Mouse (Mus musculus) CH12.LX (cell line): ENCODE results near the gene Trim43b. TPM values are rescaled to one million over a fixed set of nuclear protein-coding genes. Genes with fewer than 3 reads are reported as not detected.
"Not testable (repeated sequence)": the region's sequence is repeated elsewhere in the genome, so short reads cannot be mapped to it uniquely, and the experiment has no call there.

Experiments used
- DNase-seq: peaks from one replicate; pipeline ENCODE4 v3.0.0-alpha.2; 2013; ENCODE audit errors: extremely low read depth
- H3K27ac ChIP-seq: 2 replicates; pipeline ENCODE4 v1.5.1; 2012; ENCODE audit warnings: low read depth, mild to moderate bottlenecking, control low read depth, moderate library complexity; ENCODE audit not compliant: insufficient read depth
- H3K27me3 ChIP-seq: replicated peaks from 2 replicates; pipeline ENCODE3; 2012; ENCODE audit warnings: inconsistent platforms
- H3K36me3 ChIP-seq, 2 experiments: replicated peaks in 1 of 2; 2 replicates each; pipeline versions ENCODE3 to v1.6.1; 2012; ENCODE audit warnings: inconsistent platforms in 1 of 2, low read length in 1 of 2, mild to moderate bottlenecking in 1 of 2, mixed read lengths in 1 of 2, moderate library complexity in 1 of 2; ENCODE audit not compliant: control insufficient read depth in 1 of 2, insufficient read depth in 1 of 2
- H3K4me1 ChIP-seq, 2 experiments: 2 replicates each; pipeline ENCODE4 v1.6.1; 2012; ENCODE audit warnings: inconsistent platforms in 1 of 2, moderate library complexity in 1 of 2; ENCODE audit not compliant: insufficient read depth in 2 of 2, control insufficient read depth in 1 of 2
- H3K4me2 ChIP-seq: 2 replicates; pipeline ENCODE4 v1.6.1; 2012; ENCODE audit warnings: low read depth, mild to moderate bottlenecking, control low read depth; ENCODE audit not compliant: poor library complexity, insufficient read depth, severe bottlenecking
- H3K4me3 ChIP-seq, 3 experiments: fragments of 150-350 bp in 1 of 3; sonication (generic) in 1 of 3; replicated peaks in 1 of 3; 2 replicates each; pipeline versions ENCODE3 to v1.5.1; 2011 to 2012; ENCODE audit warnings: low read depth in 2 of 3, low read length in 2 of 3, mild to moderate bottlenecking in 2 of 3, moderate library complexity in 2 of 3, control low read depth in 1 of 3, improper control_type of control experiment in 1 of 3, inconsistent platforms in 1 of 3, mixed read lengths in 1 of 3; ENCODE audit not compliant: poor library complexity in 1 of 3
- H3K79me2 ChIP-seq: replicated peaks from 2 replicates; pipeline ENCODE4 v1.6.1; 2012; ENCODE audit warnings: mild to moderate bottlenecking, moderate library complexity; ENCODE audit not compliant: control insufficient read depth, poor library complexity, insufficient read depth, severe bottlenecking; ENCODE audit errors: extremely low read depth
- H3K9ac ChIP-seq: 2 replicates; pipeline ENCODE4 v1.6.1; 2012; ENCODE audit warnings: low read depth, mild to moderate bottlenecking, control low read depth, moderate library complexity; ENCODE audit not compliant: insufficient read depth
- H3K9me3 ChIP-seq: replicated peaks from 2 replicates; pipeline ENCODE3; 2012; ENCODE audit warnings: low read length, inconsistent platforms, mixed read lengths
- dilution Hi-C: fragments of 300-500 bp; cut with MboI; formaldehyde crosslinking; loops from 2 replicates; pipeline ENCODE4 v1.14.3; 2020; ENCODE audit warnings: low sequenced_read_pairs; ENCODE audit not compliant: extremely low pct_unique_long_range_greater_than_20kb, extremely low pct_ligation_motif_present
- in situ Hi-C: fragments of 300-500 bp; cut with MboI; formaldehyde crosslinking; loops from 3 replicates; pipeline ENCODE4 v1.14.3; 2019; ENCODE audit warnings: low sequenced_read_pairs, low pct_ligation_motif_present, low pct_unique_long_range_greater_than_20kb, mixed read lengths
- polyA plus RNA-seq: library from polyadenylated mRNA; unstranded; fragments of >175 nt; gene quantifications from 2 replicates; pipeline ENCODE4 v1.2.1, GENCODE M21; 2012; ENCODE audit warnings: low read depth; ENCODE audit not compliant: insufficient read length
- total RNA-seq, 2 experiments: library from RNA; depleted of rRNA; stranded (reverse); fragments of 300-350 nt in 1 of 2; fragments of >200 nt in 1 of 2; gene quantifications; 2 replicates each; pipeline ENCODE4 v1.2.3; 2012 to 2014

Trim43b gene
- total RNA-seq (2012; rRNA removed) (0.29 and 0.42 TPM in 2 replicates), total RNA-seq (2014; rRNA removed) (0.82 and 1.5 TPM in 2 replicates), polyA plus RNA-seq (not detected in 2 replicates)

DNA sequence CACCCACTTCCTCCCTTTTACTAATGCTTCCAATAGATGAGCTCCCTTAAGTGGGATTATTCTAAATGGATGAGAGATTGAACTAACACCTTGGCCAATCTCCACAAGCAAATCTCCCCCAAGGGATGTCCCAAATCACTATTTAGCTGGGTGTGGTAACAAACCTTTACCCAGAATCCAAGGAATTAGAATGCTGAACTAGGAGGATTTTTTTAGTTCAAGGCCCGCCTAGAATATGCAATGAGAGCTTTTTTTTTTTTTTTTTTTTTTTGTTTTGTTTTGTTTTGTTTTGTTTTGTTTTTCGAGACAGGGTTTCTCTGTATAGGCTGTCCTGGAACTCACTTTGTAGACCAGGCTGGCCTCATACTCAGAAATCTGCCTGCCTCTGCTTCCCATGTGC, at the start of gene Trim43b:
Gene Trim43b, minus strand, starts transcription at position 101 of the 400 bp plus-strand sequence.
- H3K4me2 ChIP-seq, in situ Hi-C loops, H3K4me3 ChIP-seq, H3K27ac ChIP-seq, H3K79me2 ChIP-seq, dilution Hi-C loops, H3K27me3 ChIP-seq, H3K9ac ChIP-seq, DNase-seq, H3K4me1 ChIP-seq, H3K36me3 ChIP-seq, H3K9me3 ChIP-seq: not testable (repeated sequence)

DNA sequence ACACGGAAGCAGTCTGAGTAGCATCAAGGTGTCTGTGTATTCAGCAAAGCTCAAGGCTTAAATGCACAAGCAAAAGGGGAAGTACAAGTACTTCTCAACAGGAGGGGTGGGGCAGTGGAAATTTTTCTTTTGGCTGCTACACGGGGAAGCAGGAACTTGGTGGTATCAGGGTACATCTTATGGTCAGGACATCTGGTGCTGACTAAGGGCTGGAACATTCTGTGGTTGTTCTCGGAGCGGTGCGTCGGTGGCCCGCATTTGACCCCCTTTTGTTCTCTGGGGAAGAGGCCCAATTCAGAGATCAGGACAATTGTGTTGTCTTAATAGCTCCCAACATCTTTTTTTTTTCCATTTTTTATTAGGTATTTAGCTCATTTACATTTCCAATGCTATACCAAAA, 11.9 kb upstream of the Trim43b start:
- H3K27me3 ChIP-seq, H3K4me1 ChIP-seq, dilution Hi-C loops, H3K27ac ChIP-seq, H3K4me2 ChIP-seq, H3K79me2 ChIP-seq, H3K9ac ChIP-seq, H3K36me3 ChIP-seq, H3K4me3 ChIP-seq, H3K9me3 ChIP-seq, in situ Hi-C loops: not testable (repeated sequence)
- peak; percentile 5 for DNase-seq

DNA sequence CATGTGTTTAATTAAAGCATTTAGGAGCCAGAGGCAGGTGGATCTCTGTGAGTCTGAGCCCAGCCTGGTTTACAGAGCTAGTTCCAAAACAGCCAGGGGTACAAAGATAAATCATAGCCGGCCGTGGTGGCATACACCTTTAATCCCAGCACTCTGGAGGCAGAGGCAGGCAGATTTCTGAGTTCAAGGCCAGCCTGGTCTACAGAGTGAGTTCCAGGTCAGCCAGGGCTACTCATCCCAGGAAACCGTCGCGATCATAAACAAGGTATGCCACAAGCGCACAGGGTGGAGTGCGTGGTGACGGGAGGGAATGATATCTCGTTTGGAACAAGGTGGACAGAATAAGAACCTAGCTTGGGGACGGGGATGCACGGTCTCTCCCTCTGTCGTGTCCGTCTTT, 5.9 kb downstream of the Trim43b start:
- H3K9me3 ChIP-seq, H3K27me3 ChIP-seq, H3K4me2 ChIP-seq, H3K4me3 ChIP-seq, dilution Hi-C loops, H3K79me2 ChIP-seq, H3K27ac ChIP-seq, DNase-seq, H3K36me3 ChIP-seq, H3K4me1 ChIP-seq, H3K9ac ChIP-seq, in situ Hi-C loops: not testable (repeated sequence)

DNA sequence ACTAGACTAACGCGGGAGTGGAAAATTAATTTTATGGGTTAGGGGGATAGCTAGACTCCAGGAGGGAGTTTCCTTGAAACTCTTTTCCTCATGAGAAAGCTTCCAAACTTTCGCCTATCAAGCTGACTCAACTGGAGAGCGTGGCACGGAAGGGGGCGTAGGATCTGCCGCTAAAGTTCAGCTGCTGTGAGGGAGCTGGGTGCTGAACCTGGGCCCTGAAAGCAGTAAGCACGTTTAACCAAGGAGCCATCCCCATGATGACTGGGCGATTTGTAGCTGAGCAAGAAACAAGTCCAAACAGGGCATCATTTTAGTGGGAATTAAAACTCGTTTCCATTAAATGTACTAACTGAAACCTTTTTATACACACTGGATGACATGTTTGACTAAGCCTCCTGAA, 13.0 kb downstream of the Trim43b start:
- H3K79me2 ChIP-seq, H3K27me3 ChIP-seq, H3K4me1 ChIP-seq, H3K9ac ChIP-seq, H3K27ac ChIP-seq, H3K4me3 ChIP-seq, H3K4me2 ChIP-seq, DNase-seq, in situ Hi-C loops, dilution Hi-C loops, H3K9me3 ChIP-seq, H3K36me3 ChIP-seq: not testable (repeated sequence)

DNA sequence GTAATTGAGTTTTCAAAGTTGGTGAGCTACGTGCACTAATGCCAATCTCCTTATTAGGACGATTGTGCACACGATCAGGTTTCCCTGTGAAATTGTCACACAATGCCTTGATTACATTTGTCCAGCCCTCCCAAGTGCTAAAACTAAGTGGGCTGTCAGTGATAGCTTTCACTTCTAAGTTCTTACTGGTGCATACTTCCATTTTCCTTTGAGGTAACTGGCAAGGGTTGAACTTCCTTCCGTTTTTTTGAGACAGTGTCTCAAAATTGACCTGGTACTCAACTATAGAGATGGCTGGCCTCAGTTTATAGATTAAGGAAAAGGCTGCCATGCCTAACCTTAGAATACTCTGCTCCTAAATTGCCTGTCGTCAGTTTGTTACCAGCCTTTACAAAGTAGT, 16.1 kb downstream of the Trim43b start:
- dilution Hi-C loops, H3K9me3 ChIP-seq, DNase-seq, H3K79me2 ChIP-seq, H3K27ac ChIP-seq, H3K27me3 ChIP-seq, H3K36me3 ChIP-seq, H3K9ac ChIP-seq, H3K4me2 ChIP-seq, in situ Hi-C loops, H3K4me1 ChIP-seq, H3K4me3 ChIP-seq: not testable (repeated sequence)

DNA sequence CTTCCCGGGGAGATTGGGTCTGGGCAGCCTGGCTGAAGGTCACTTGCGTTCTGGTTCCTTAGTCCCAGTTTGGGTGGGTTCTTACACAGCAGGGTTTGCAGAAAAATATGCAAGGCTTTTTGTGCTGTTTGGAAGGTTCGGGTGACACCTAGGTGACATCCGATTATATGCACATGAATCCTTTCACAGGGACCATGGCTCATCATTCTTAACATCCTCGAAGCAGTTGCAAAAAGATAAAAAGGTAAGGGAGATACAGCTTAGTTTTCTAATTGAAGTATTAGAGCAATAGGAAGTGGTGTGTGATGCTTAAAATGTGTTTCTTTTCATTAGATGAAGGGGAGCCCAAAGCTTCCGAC, 25.5 kb downstream of the Trim43b start:
- H3K27me3 ChIP-seq, H3K4me2 ChIP-seq, H3K36me3 ChIP-seq, DNase-seq, H3K4me1 ChIP-seq, H3K4me3 ChIP-seq, H3K9ac ChIP-seq, in situ Hi-C loops, dilution Hi-C loops, H3K9me3 ChIP-seq, H3K79me2 ChIP-seq, H3K27ac ChIP-seq: not testable (repeated sequence)
